Mouse (Mus musculus): ENCODE measurements around the gene Ikzf1.

Ikzf1 gene

GRCm38 (mm10) chr11:11689701-11690058, 4.9 kb downstream of the Ikzf1 start:
- in situ Hi-C loops (cut with MboI, MseI), result no loop called here

GRCm38 (mm10) chr11:11690059-11690844, 5.4 kb downstream of the Ikzf1 start:
- in situ Hi-C loops (cut with MboI, MseI), result no loop called here

- in situ Hi-C loops (cut with MboI, MseI), result no loop called here
Observed at GRCm38 (mm10) chr11:11690845-11691196, 6.0 kb downstream of the Ikzf1 start.

- in situ Hi-C loops (cut with MboI, MseI), result no loop called here
Observed at GRCm38 (mm10) chr11:11691324-11692058, 6.7 kb downstream of the Ikzf1 start.

- in situ Hi-C loops (cut with MboI, MseI), result no loop called here
Observed at GRCm38 (mm10) chr11:11692558-11693166, 7.9 kb downstream of the Ikzf1 start.

GRCm38 (mm10) chr11:11693446-11693845, 8.6 kb downstream of the Ikzf1 start:
- in situ Hi-C loops (cut with MboI, MseI), result no loop called here

GRCm38 (mm10) chr11:11694072-11694471, 9.3 kb downstream of the Ikzf1 start:
- in situ Hi-C loops (cut with MboI, MseI), result no loop called here

- in situ Hi-C loops (cut with MboI, MseI), result loop anchor here in 1 of 2 experiments (5.0 kb wide), 2 partner anchors 38 to 142 kb away; no protein-coding TSS in a partner anchor
Observed at GRCm38 (mm10) chr11:11694472-11695177, 9.8 kb downstream of the Ikzf1 start.

- in situ Hi-C loops (cut with MboI, MseI), result loop anchor here in 1 of 2 experiments (5.0 kb wide), 2 partner anchors 37 to 143 kb away; no protein-coding TSS in a partner anchor
Observed at GRCm38 (mm10) chr11:11695211-11695887, 10.5 kb downstream of the Ikzf1 start.

- in situ Hi-C loops (cut with MboI, MseI), result loop anchor here in 1 of 2 experiments (5.0 kb wide), 2 partner anchors 36 to 144 kb away; no protein-coding TSS in a partner anchor
Observed at GRCm38 (mm10) chr11:11695907-11696306, 11.1 kb downstream of the Ikzf1 start.

- in situ Hi-C loops (cut with MboI, MseI), result loop anchor here in 1 of 2 experiments (5.0 kb wide), 2 partner anchors 35 to 145 kb away; no protein-coding TSS in a partner anchor
Observed at GRCm38 (mm10) chr11:11696814-11697213, 12.0 kb downstream of the Ikzf1 start.

GRCm38 (mm10) chr11:11701378-11701777, 16.6 kb downstream of the Ikzf1 start:
- in situ Hi-C loops (cut with MboI, MseI), result no loop called here

- in situ Hi-C loops (cut with MboI, MseI), result no loop called here
Observed at GRCm38 (mm10) chr11:11703776-11704175, 19.0 kb downstream of the Ikzf1 start.

- in situ Hi-C loops (cut with MboI, MseI), result no loop called here
Observed at GRCm38 (mm10) chr11:11708154-11708719, 23.4 kb downstream of the Ikzf1 start.

GRCm38 (mm10) chr11:11709311-11709710, 24.5 kb downstream of the Ikzf1 start:
- in situ Hi-C loops (cut with MboI, MseI), result no loop called here

- in situ Hi-C loops (cut with MboI, MseI), result no loop called here
Observed at GRCm38 (mm10) chr11:11710718-11711117, 25.9 kb downstream of the Ikzf1 start.

- in situ Hi-C loops (cut with MboI, MseI), result no loop called here
Observed at GRCm38 (mm10) chr11:11711748-11712147, 26.9 kb downstream of the Ikzf1 start.

- in situ Hi-C loops (cut with MboI, MseI), result no loop called here
Observed at GRCm38 (mm10) chr11:11714676-11715075, 29.9 kb downstream of the Ikzf1 start.

- in situ Hi-C loops (cut with MboI, MseI), result no loop called here
Observed at GRCm38 (mm10) chr11:11715963-11716691, 31.3 kb downstream of the Ikzf1 start.

- in situ Hi-C loops (cut with MboI, MseI), result no loop called here
Observed at GRCm38 (mm10) chr11:11716692-11717037, 31.9 kb downstream of the Ikzf1 start.
